Mouse (Mus musculus) heart, adult 18-20 months (tissue): Measurements from ENCODE around the gene Gemin2. TPM values are rescaled to one million over a fixed set of nuclear protein-coding genes. Genes with fewer than 3 reads are reported as not detected.
"Not testable (repeated sequence)": the region's sequence is repeated elsewhere in the genome, so short reads cannot be mapped to it uniquely, and the experiment has no call there.

ENCODE experiments used
- DNase-seq, 2 experiments: peaks; one replicate each; pipeline ENCODE4 v3.0.0; 2021 to 2022; ENCODE audit warnings: mixed read lengths in 1 of 2
- long read RNA-seq, 2 experiments: library from polyadenylated mRNA; stranded (forward); transcript quantifications; one replicate each; pipeline ENCODE4 v2.0.0; 2021
- total RNA-seq, 2 experiments: library from RNA; stranded (reverse); gene quantifications; 2 replicates each; pipeline ENCODE4 v1.2.3; 2021

Gene Gemin2
- 1 to 10 TPM; 6.0 to 6.1 TPM for total RNA-seq
- long read RNA-seq, experiment 1, partial matches to known transcripts: 0 of 5 reads
- long read RNA-seq, experiment 1, other reads (novel, unspliced or antisense): 3 of 5 reads
- long read RNA-seq, experiment 2, partial matches to known transcripts: 0 of 6 reads
- long read RNA-seq, experiment 2, other reads (novel, unspliced or antisense): 2 of 6 reads

GRCm38 (mm10) chr12:59013234-59013633 lies at the start of gene Gemin2:
TSS of gene Gemin2 (plus strand) at chr12:59013393.
- peak; percentile 92 to 95 for DNase-seq

GRCm38 (mm10) chr12:58964583-58964982 lies 48.6 kb upstream of the Gemin2 start:
- peak in 1 of 2 experiments; percentile 22 for DNase-seq

- no peak for DNase-seq
Observed at GRCm38 (mm10) chr12:58976966-58977365, 36.2 kb upstream of the Gemin2 start.

GRCm38 (mm10) chr12:58981178-58981661 lies 32.0 kb upstream of the Gemin2 start:
- DNase-seq: not testable (repeated sequence)

GRCm38 (mm10) chr12:58985766-58986165 lies 27.4 kb upstream of the Gemin2 start:
- no peak for DNase-seq

GRCm38 (mm10) chr12:59010482-59010881 lies 2.7 kb upstream of the Gemin2 start:
- DNase-seq: no peak

- no peak for DNase-seq
Observed at GRCm38 (mm10) chr12:59011275-59011843, 1.8 kb upstream of the Gemin2 start.

GRCm38 (mm10) chr12:59011844-59012709 lies 1.1 kb upstream of the Gemin2 start, which contains the start of gene Sec23a:
TSS of gene Sec23a (minus strand) at chr12:59012017.
- DNase-seq: peak; percentile 99

- DNase-seq: no peak
Observed at GRCm38 (mm10) chr12:59012710-59013091, 492 bp upstream of the Gemin2 start.

GRCm38 (mm10) chr12:59017970-59018369 lies 4.8 kb downstream of the Gemin2 start:
- DNase-seq: no peak

GRCm38 (mm10) chr12:59019891-59020290 lies 6.7 kb downstream of the Gemin2 start:
- no peak for DNase-seq

GRCm38 (mm10) chr12:59021306-59021705 lies 8.1 kb downstream of the Gemin2 start:
- no peak for DNase-seq

GRCm38 (mm10) chr12:59032101-59032500 lies 18.9 kb downstream of the Gemin2 start:
- DNase-seq: no peak

GRCm38 (mm10) chr12:59039162-59039970 lies 26.2 kb downstream of the Gemin2 start:
- no peak for DNase-seq

- DNase-seq: peak; percentile 25 to 31
Observed at GRCm38 (mm10) chr12:59039971-59040844, 27.0 kb downstream of the Gemin2 start.

GRCm38 (mm10) chr12:59040851-59041250 lies 27.7 kb downstream of the Gemin2 start:
- no peak for DNase-seq

- DNase-seq: no peak
Observed at GRCm38 (mm10) chr12:59052470-59052869, 39.3 kb downstream of the Gemin2 start.

GRCm38 (mm10) chr12:59053166-59053565 lies 40.0 kb downstream of the Gemin2 start:
- no peak for DNase-seq

- no peak for DNase-seq
Observed at GRCm38 (mm10) chr12:59053976-59054375, 40.8 kb downstream of the Gemin2 start.

- DNase-seq: no peak
Observed at GRCm38 (mm10) chr12:59055196-59055850, 42.1 kb downstream of the Gemin2 start.
